Mouse (Mus musculus): ENCODE measurements at regions not wholly inside any gene's neighbourhood (a gene's known extent, or its start where the extent isn't known, plus 50 kb on each side); places are given as distances from the start of the nearest gene placed in this dataset.
"Not testable (repeated sequence)": the region's sequence is repeated elsewhere in the genome, so short reads cannot be mapped to it uniquely, and the experiment has no call there.

- not testable (repeated sequence) for H3K4me3 ChIP-seq (ENCODE audit: control insufficient read depth in 1 of 2, insufficient read depth in 1 of 2, low read depth in 2 of 2, low read length in 2 of 2); H3K4me1 ChIP-seq (ENCODE audit: control insufficient read depth in 1 of 2, insufficient read depth in 2 of 2, low read length in 2 of 2); H3K9me3 ChIP-seq (replicated peaks; ENCODE audit: insufficient read depth, low read length); H3K27me3 ChIP-seq (ENCODE audit: control insufficient read depth in 1 of 2, insufficient read depth in 2 of 2, low read length in 2 of 2); H3K27ac ChIP-seq (ENCODE audit: control insufficient read depth, low read depth, low read length); H3K79me2 ChIP-seq (ENCODE audit: control insufficient read depth, insufficient read depth, low read length, poor library complexity); H3K9ac ChIP-seq (ENCODE audit: control insufficient read depth, low read depth, low read length, poor library complexity, severe bottlenecking); H3K36me3 ChIP-seq (ENCODE audit: control insufficient read depth in 1 of 2, insufficient read depth in 2 of 2, low read length in 2 of 2); DNase-seq (ENCODE audit: low read depth, low spot score)
Measured at GRCm38 (mm10) chr8:54239106-54239505, 161.7 kb downstream of the Vegfc start.

- Histone ChIP-seq H3K27ac (ENCODE audit: control insufficient read depth, low read depth, low read length) (no peak overlapping the region), H3K36me3 (ENCODE audit: control insufficient read depth in 1 of 2, insufficient read depth in 2 of 2, low read length in 2 of 2) (no peaks in the 10 kb centered on the region), H3K79me2 (ENCODE audit: control insufficient read depth, insufficient read depth, low read length, poor library complexity) (no peaks in the 10 kb centered on the region), H3K9me3 (replicated peaks; ENCODE audit: insufficient read depth, low read length) (no peaks in the 10 kb centered on the region), H3K27me3 (ENCODE audit: control insufficient read depth in 1 of 2, insufficient read depth in 2 of 2, low read length in 2 of 2) (no peaks in the 10 kb centered on the region; a peak in 1 of 4 replicates), H3K4me3 (ENCODE audit: control insufficient read depth in 1 of 2, insufficient read depth in 1 of 2, low read depth in 2 of 2, low read length in 2 of 2) (no peak overlapping the region), H3K9ac (ENCODE audit: control insufficient read depth, low read depth, low read length, poor library complexity, severe bottlenecking) (no peak overlapping the region), H3K4me1 (ENCODE audit: control insufficient read depth in 1 of 2, insufficient read depth in 2 of 2, low read length in 2 of 2) (no peaks in the 10 kb centered on the region)
- peak; percentile 2 for DNase-seq (ENCODE audit: low read depth, low spot score)
- TF ChIP-seq EP300 (IDR thresholded peaks at IDR 0.05; ENCODE audit: low read depth in 1 of 2, low read length in 2 of 2) (peak in 1 of 2 experiments; percentile 14; a peak in 1 of 4 replicates), SIN3A (IDR thresholded peaks at IDR 0.05; ENCODE audit: low read length) (no peak), TCF12 (IDR thresholded peaks at IDR 0.05; ENCODE audit: low read depth, low read length) (peak; percentile 45; the same call in 1 of the 2 replicates)
Measured at GRCm38 (mm10) chr8:54255434-54255833, 178.0 kb downstream of the Vegfc start.

GRCm38 (mm10) chr8:54270110-54270509 is 192.7 kb downstream of the Vegfc start:
- no peaks in the 10 kb centered on the region for H3K36me3 ChIP-seq (ENCODE audit: control insufficient read depth in 1 of 2, insufficient read depth in 2 of 2, low read length in 2 of 2)
- no peaks in the 10 kb centered on the region for H3K9me3 ChIP-seq (replicated peaks; ENCODE audit: insufficient read depth, low read length)
- no peak overlapping the region for H3K9ac ChIP-seq (ENCODE audit: control insufficient read depth, low read depth, low read length, poor library complexity, severe bottlenecking)
- H3K27me3 ChIP-seq (ENCODE audit: control insufficient read depth in 1 of 2, insufficient read depth in 2 of 2, low read length in 2 of 2) = no peaks in the 10 kb centered on the region
- no peaks in the 10 kb centered on the region for H3K79me2 ChIP-seq (ENCODE audit: control insufficient read depth, insufficient read depth, low read length, poor library complexity)
- H3K4me1 ChIP-seq (ENCODE audit: control insufficient read depth in 1 of 2, insufficient read depth in 2 of 2, low read length in 2 of 2) = no peaks in the 10 kb centered on the region
- no peak for DNase-seq (ENCODE audit: low read depth, low spot score)
- TF ChIP-seq USF1 (IDR thresholded peaks at IDR 0.05; ENCODE audit: low read depth, low read length) = no peak
- no peak for TF ChIP-seq ELF1 (IDR thresholded peaks at IDR 0.05; ENCODE audit: low read depth, low read length)
- no peak for TF ChIP-seq MEF2A (IDR thresholded peaks at IDR 0.05; ENCODE audit: extremely low read depth, insufficient replicate concordance, low read depth, low read length, poor library complexity, severe bottlenecking)
- no peak for TF ChIP-seq POLR2A (IDR thresholded peaks at IDR 0.05; ENCODE audit: control insufficient read depth in 1 of 2, insufficient read depth in 1 of 2, low read depth in 1 of 2, low read length in 2 of 2, poor library complexity in 1 of 2)
- no peak for TF ChIP-seq TAL1 (IDR thresholded peaks at IDR 0.05; ENCODE audit: low read length)
- TF ChIP-seq SMC3 (IDR thresholded peaks at IDR 0.05; ENCODE audit: low read depth, low read length) = no peak
- no peak for TF ChIP-seq TBP (IDR thresholded peaks at IDR 0.05; ENCODE audit: low read depth, low read length)
- no peak for TF ChIP-seq TCF12 (IDR thresholded peaks at IDR 0.05; ENCODE audit: low read depth, low read length)
- no peak for TF ChIP-seq USF2 (IDR thresholded peaks at IDR 0.05; ENCODE audit: borderline replicate concordance in 1 of 2, insufficient read depth in 1 of 2, low read depth in 1 of 2, low read length in 2 of 2)
- TF ChIP-seq KAT2A (conservative IDR thresholded peaks at IDR 0.05; ENCODE audit: low read depth, low read length) = no peak
- no peak for TF ChIP-seq NELFE (IDR thresholded peaks at IDR 0.05; ENCODE audit: low read depth, low read length)
- TF ChIP-seq CHD2 (IDR thresholded peaks at IDR 0.05; ENCODE audit: low read length) = no peak
- no peak for TF ChIP-seq ETS1 (IDR thresholded peaks at IDR 0.05; ENCODE audit: low read depth, low read length)
- no peak for TF ChIP-seq POLR2AphosphoS2 (IDR thresholded peaks at IDR 0.05; ENCODE audit: low read length)
- no peak for TF ChIP-seq ZNF384 (IDR thresholded peaks at IDR 0.05; ENCODE audit: low read depth, low read length)
- no peak for TF ChIP-seq MYB (IDR thresholded peaks at IDR 0.05; ENCODE audit: low read depth, low read length)
- TF ChIP-seq GABPA (IDR thresholded peaks at IDR 0.05; ENCODE audit: low read depth, low read length) = no peak
- no peak for TF ChIP-seq MAFK (IDR thresholded peaks at IDR 0.05; ENCODE audit: borderline replicate concordance, low read depth, low read length)
- TF ChIP-seq MAX (IDR thresholded peaks at IDR 0.05; ENCODE audit: low read length) = no peak
- H3K4me3 ChIP-seq (ENCODE audit: control insufficient read depth in 1 of 2, insufficient read depth in 1 of 2, low read depth in 2 of 2, low read length in 2 of 2) = no peak overlapping the region
- no peak overlapping the region for H3K27ac ChIP-seq (ENCODE audit: control insufficient read depth, low read depth, low read length)
